Mouse (Mus musculus): ENCODE measurements at regions not wholly inside any gene's neighbourhood (a gene's known extent, or its start where the extent isn't known, plus 50 kb on each side); places are given as distances from the start of the nearest gene placed in this dataset.

GRCm38 (mm10) chr2:106458003-106458402, 235.1 kb upstream of the Mpped2 start:
- no peak for DNase-seq

GRCm38 (mm10) chr2:106461021-106461420, 232.0 kb upstream of the Mpped2 start:
- DNase-seq, result no peak

GRCm38 (mm10) chr2:106461490-106461889, 231.6 kb upstream of the Mpped2 start:
- no peak for DNase-seq

- no peak for DNase-seq
Observed at GRCm38 (mm10) chr2:106461973-106462637, 231.0 kb upstream of the Mpped2 start.

GRCm38 (mm10) chr2:106465055-106465454, 228.0 kb upstream of the Mpped2 start:
- DNase-seq, result no peak

GRCm38 (mm10) chr2:106465831-106466230, 227.2 kb upstream of the Mpped2 start:
- DNase-seq, result no peak

- DNase-seq, result no peak
Observed at GRCm38 (mm10) chr2:106469196-106469595, 223.9 kb upstream of the Mpped2 start.

- DNase-seq, result no peak
Observed at GRCm38 (mm10) chr2:106473458-106473857, 219.6 kb upstream of the Mpped2 start.

GRCm38 (mm10) chr2:106477991-106478390, 215.1 kb upstream of the Mpped2 start:
- no peak for DNase-seq

GRCm38 (mm10) chr2:106487335-106488082, 205.6 kb upstream of the Mpped2 start:
- no peak for DNase-seq

- DNase-seq, result no peak
Observed at GRCm38 (mm10) chr2:106498735-106499134, 194.3 kb upstream of the Mpped2 start.

- DNase-seq, result no peak
Observed at GRCm38 (mm10) chr2:106499227-106499928, 193.7 kb upstream of the Mpped2 start.

GRCm38 (mm10) chr2:106504933-106505420, 188.1 kb upstream of the Mpped2 start:
- no peak for DNase-seq

GRCm38 (mm10) chr2:106511889-106512288, 181.2 kb upstream of the Mpped2 start:
- DNase-seq, result no peak

- no peak for DNase-seq
Observed at GRCm38 (mm10) chr2:106512338-106513024, 180.6 kb upstream of the Mpped2 start.

- no peak for DNase-seq
Observed at GRCm38 (mm10) chr2:106513025-106513386, 180.1 kb upstream of the Mpped2 start.

- no peak for DNase-seq
Observed at GRCm38 (mm10) chr2:106517224-106517623, 175.8 kb upstream of the Mpped2 start.

- no peak for DNase-seq
Observed at GRCm38 (mm10) chr2:106522961-106523360, 170.1 kb upstream of the Mpped2 start.

- no peak for DNase-seq
Observed at GRCm38 (mm10) chr2:106527008-106527407, 166.1 kb upstream of the Mpped2 start.

GRCm38 (mm10) chr2:106529247-106529646, 163.8 kb upstream of the Mpped2 start:
- DNase-seq, result no peak

GRCm38 (mm10) chr2:106529746-106530145, 163.3 kb upstream of the Mpped2 start:
- DNase-seq, result no peak

GRCm38 (mm10) chr2:106538329-106538728, 154.7 kb upstream of the Mpped2 start:
- DNase-seq, result no peak

- DNase-seq, result no peak
Observed at GRCm38 (mm10) chr2:106540176-106540575, 152.9 kb upstream of the Mpped2 start.
